In genomic region chr6:91300079-91300478, GRCm38 (mm10) we compare ENCODE assay signal across 16 mouse cellular contexts.
DNase-seq lines count a peak whose midpoint lies in the region; ATAC-seq and TF ChIP-seq lines count a peak whose summit lies in the region.
"Had no signal": no experiment of that assay in that cellular context is flagged by ENCODE, and none has a peak within 500 bp of the region (broad histone marks: within the 10 kb centered on the region; RNA-seq: fewer than 3 reads in every experiment).

No protein-coding gene starts in this region.

- H3K4me2 ChIP-seq in heart, embryonic 15.5 days = no peak overlapping the region
- no peak overlapping the region for H3K4me2 ChIP-seq in forebrain, embryonic 14.5 days (ENCODE audit: low read length)
- H3K4me2 ChIP-seq in midbrain, embryonic 15.5 days = no peak overlapping the region
- H3K4me2 ChIP-seq: limb, embryonic 15.5 days had no signal

- H3K36me3 ChIP-seq in heart, embryonic 15.5 days = no peaks in the 10 kb centered on the region
- H3K36me3 ChIP-seq in forebrain, embryonic 14.5 days (ENCODE audit: control insufficient read depth, insufficient read depth, low read length) = no peaks in the 10 kb centered on the region
- H3K36me3 ChIP-seq in midbrain, embryonic 15.5 days (replicated peaks) = no peaks in the 10 kb centered on the region
- H3K36me3 ChIP-seq: heart, embryonic 10.5 days; limb, embryonic 15.5 days had no signal

- H3K27ac ChIP-seq in heart, embryonic 15.5 days = no peak overlapping the region
- peak overlapping the region; percentile 96; the same call in 1 of the 2 replicates for H3K27ac ChIP-seq in forebrain, embryonic 14.5 days (ENCODE audit: low read depth, low read length)
- H3K27ac ChIP-seq in midbrain, embryonic 15.5 days = peak overlapping the region; percentile 28; the same call in 1 of the 2 replicates
- H3K27ac ChIP-seq: heart, embryonic 10.5 days; limb, embryonic 15.5 days had no signal

- no peak for TF ChIP-seq CTCF in lung, adult 2 months (IDR thresholded peaks at IDR 0.05; ENCODE audit: insufficient read depth, low read length)

- 38% methylated on average over 3 of the region's 3 CpGs for WGBS in heart, embryonic 15.5 days
- 49% methylated on average over 3 of the region's 3 CpGs for WGBS in forebrain, embryonic 14.5 days
- 42% methylated on average over 3 of the region's 3 CpGs for WGBS in midbrain, embryonic 15.5 days
- WGBS in lung, adult 2 months = 64% methylated on average over 3 of the region's 3 CpGs

- DNase-seq in heart, adult 18-20 months = no peak
- DNase-seq in left cerebral cortex, postnatal 4 days = peak; percentile 38
- DNase-seq in left cerebral cortex, adult 8-10 months (ENCODE audit: low spot score in 2 of 2) = no peak
- no peak for DNase-seq in forebrain, embryonic 14.5 days (ENCODE audit: low spot score)
- no peak for DNase-seq in gastrocnemius, postnatal 25 days
- DNase-seq in lung, adult 2 months = no peak
- DNase-seq: gastrocnemius, postnatal 10 days; kidney, adult 2 months; kidney, postnatal 36 days; lung, postnatal 14 days; right cerebral cortex, postnatal 25 days; thymus, postnatal 14 days had no signal

- TF ChIP-seq POLR2A in lung, adult 2 months (IDR thresholded peaks at IDR 0.05; ENCODE audit: borderline replicate concordance, extremely low read depth, low read depth, low read length) = no peak

- ATAC-seq in heart, embryonic 15.5 days (replicated peaks; ENCODE audit: insufficient number of reproducible peaks, insufficient read depth, low FRiP score, low read depth) = peak; percentile 44; the same call in 1 of the 2 replicates
- ATAC-seq in forebrain, embryonic 14.5 days = no peak
- ATAC-seq in midbrain, embryonic 15.5 days (replicated peaks) = no peak

- no peak overlapping the region for H3K4me3 ChIP-seq in heart, embryonic 15.5 days
- H3K4me3 ChIP-seq in forebrain, embryonic 14.5 days (ENCODE audit: low read depth, low read length) = no peak overlapping the region
- H3K4me3 ChIP-seq in midbrain, embryonic 15.5 days = no peak overlapping the region
- H3K4me3 ChIP-seq in lung, adult 2 months (replicated peaks; ENCODE audit: extremely low read depth, low read depth, low read length) = no peak overlapping the region
- H3K4me3 ChIP-seq: heart, embryonic 10.5 days; limb, embryonic 15.5 days had no signal

- H3K9ac ChIP-seq in heart, embryonic 15.5 days = no peak overlapping the region
- H3K9ac ChIP-seq in forebrain, embryonic 14.5 days (ENCODE audit: low read length) = no peak overlapping the region
- H3K9ac ChIP-seq in midbrain, embryonic 15.5 days = no peak overlapping the region
- H3K9ac ChIP-seq: limb, embryonic 15.5 days had no signal

- H3K4me1 ChIP-seq in heart, embryonic 15.5 days (replicated peaks) = 0 out of 2 replicates have a peak, but pooled peaks cover 9% of the 10 kb centered on the region
- H3K4me1 ChIP-seq in forebrain, embryonic 14.5 days (ENCODE audit: control insufficient read depth, insufficient read depth, low read length) = peaks cover 35% of the 10 kb centered on the region
- H3K4me1 ChIP-seq in midbrain, embryonic 15.5 days = peaks cover 29% of the 10 kb centered on the region
- H3K4me1 ChIP-seq in lung, adult 2 months (ENCODE audit: control insufficient read depth, insufficient read depth, low read length) = no peaks in the 10 kb centered on the region
- H3K4me1 ChIP-seq: heart, embryonic 10.5 days; limb, embryonic 15.5 days had no signal

- no peaks in the 10 kb centered on the region for H3K9me3 ChIP-seq in heart, embryonic 15.5 days (replicated peaks)
- H3K9me3 ChIP-seq in forebrain, embryonic 14.5 days (replicated peaks; ENCODE audit: control insufficient read depth, low read length) = no peaks in the 10 kb centered on the region
- no peaks in the 10 kb centered on the region for H3K9me3 ChIP-seq in midbrain, embryonic 15.5 days
- H3K9me3 ChIP-seq: heart, embryonic 10.5 days; limb, embryonic 15.5 days had no signal

- intact Hi-C loops in left cerebral cortex, postnatal 4 days (cut with DNase I) = no loop called here

- peaks cover 61% of the 10 kb centered on the region for H3K27me3 ChIP-seq in heart, embryonic 15.5 days
- no peaks in the 10 kb centered on the region for H3K27me3 ChIP-seq in forebrain, embryonic 14.5 days (replicated peaks; ENCODE audit: control insufficient read depth, insufficient read depth, low read length)
- H3K27me3 ChIP-seq in midbrain, embryonic 15.5 days (replicated peaks) = no peaks in the 10 kb centered on the region
